Mouse (Mus musculus) subcutaneous adipose tissue, adult 2 months (tissue): Measurements from ENCODE around the gene Siglecf. TPM values are rescaled to one million over a fixed set of nuclear protein-coding genes. Genes with fewer than 3 reads are reported as not detected.

Source experiments
- polyA plus RNA-seq: library from polyadenylated mRNA; depleted of rRNA; stranded (reverse); fragments of >200 nt; gene quantifications from 2 replicates; pipeline ENCODE4 v1.2.3, GENCODE M21; 2012; ENCODE audit warnings: low replicate concordance; rRNA removed

The Siglecf gene
- 0.79 and 5.1 TPM in 2 replicates for polyA plus RNA-seq

DNA sequence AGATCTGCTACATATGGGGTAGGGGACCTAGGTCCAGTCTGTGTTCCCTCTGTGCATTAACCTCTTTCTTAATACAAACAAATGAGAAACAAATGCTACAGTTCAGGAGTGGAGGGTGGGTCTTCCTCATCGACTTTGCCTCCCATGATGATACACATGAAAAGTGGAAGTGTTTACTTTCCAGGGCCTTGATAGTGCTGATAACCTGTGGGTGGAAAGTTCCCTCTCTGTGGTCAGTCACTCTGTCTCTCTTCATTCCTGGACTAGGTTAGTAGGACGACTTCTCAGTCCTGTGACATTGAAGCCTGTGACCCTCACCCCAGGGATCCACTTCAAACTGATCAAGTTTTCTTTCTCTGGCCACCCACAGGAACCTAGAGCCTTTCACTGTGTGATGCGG lies at the start of gene Siglecf:
Gene Siglecf (plus strand): TSS at position 188 of the 400 bp plus-strand sequence.

DNA sequence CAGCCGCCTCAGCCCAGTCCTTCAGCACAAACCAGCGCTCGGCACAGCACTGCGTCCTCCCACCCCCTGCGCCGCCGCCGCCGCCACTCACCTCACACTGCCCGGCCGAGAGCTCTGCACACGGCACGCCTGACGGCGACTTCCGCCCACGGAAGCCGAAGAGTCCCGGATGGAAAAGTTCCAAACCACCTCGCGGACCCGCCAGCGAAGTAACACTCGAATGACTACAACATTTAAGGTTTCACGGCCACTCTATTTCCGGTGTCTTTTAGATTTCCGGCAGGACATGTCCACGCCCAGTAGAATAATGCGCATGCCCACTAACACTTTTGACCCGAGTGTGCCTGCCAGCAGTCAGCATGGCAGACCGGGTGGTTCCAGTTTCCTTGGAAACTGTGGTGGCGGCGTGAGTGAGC lies 38.1 kb upstream of the Siglecf start, which contains the start of gene Zfp715:
Gene Zfp715 (minus strand): TSS at position 282 of the 416 bp plus-strand sequence.

GRCm38 (mm10) chr7:43408131-43408553 lies 57.0 kb downstream of the Siglecf start, which contains the start of gene Siglecg:
Gene Siglecg (plus strand): TSS chr7:43408204.

Other genes with a start within 250 kb of the Siglecf start
- not detected in 2 replicates for gene Zfp936, start 237.1 kb upstream of the Siglecf start, polyA plus RNA-seq
- 4.9 and 8.0 TPM in 2 replicates for gene Zfp715, start 38.0 kb upstream of the Siglecf start, polyA plus RNA-seq
- gene Siglecg, start 56.9 kb downstream of the Siglecf start, polyA plus RNA-seq = 2.5 and 6.0 TPM in 2 replicates
- not detected in 2 replicates for gene Lim2, start 76.3 kb downstream of the Siglecf start, polyA plus RNA-seq
- gene Nkg7, start 85.7 kb downstream of the Siglecf start, polyA plus RNA-seq = 7.3 and 21.1 TPM in 2 replicates
- not detected in 2 replicates for gene Cldnd2, start 89.4 kb downstream of the Siglecf start, polyA plus RNA-seq
- 222 and 365 TPM in 2 replicates for gene Etfb, start 92.7 kb downstream of the Siglecf start, polyA plus RNA-seq
- 4.5 and 4.8 TPM in 2 replicates for gene Gm45233, start 92.8 kb downstream of the Siglecf start, polyA plus RNA-seq
- 8.1 and 9.4 TPM in 2 replicates for gene Vsig10l, start 111.8 kb downstream of the Siglecf start, polyA plus RNA-seq
- gene Iglon5, start 138.7 kb downstream of the Siglecf start, polyA plus RNA-seq = 4.6 and 8.8 TPM in 2 replicates
- not detected in 2 replicates for gene 4931406B18Rik, start 154.6 kb downstream of the Siglecf start, polyA plus RNA-seq
- 12.5 and 12.7 TPM in 2 replicates for gene Cd33, start 193.1 kb downstream of the Siglecf start, polyA plus RNA-seq
- gene Zfp658, start 210.9 kb downstream of the Siglecf start, polyA plus RNA-seq = 1.6 and 2.8 TPM in 2 replicates
- 2.0 and 4.1 TPM in 2 replicates for gene Zfp719, start 228.3 kb downstream of the Siglecf start, polyA plus RNA-seq